Mouse (Mus musculus): ENCODE results near the gene Tulp3.

DNA sequence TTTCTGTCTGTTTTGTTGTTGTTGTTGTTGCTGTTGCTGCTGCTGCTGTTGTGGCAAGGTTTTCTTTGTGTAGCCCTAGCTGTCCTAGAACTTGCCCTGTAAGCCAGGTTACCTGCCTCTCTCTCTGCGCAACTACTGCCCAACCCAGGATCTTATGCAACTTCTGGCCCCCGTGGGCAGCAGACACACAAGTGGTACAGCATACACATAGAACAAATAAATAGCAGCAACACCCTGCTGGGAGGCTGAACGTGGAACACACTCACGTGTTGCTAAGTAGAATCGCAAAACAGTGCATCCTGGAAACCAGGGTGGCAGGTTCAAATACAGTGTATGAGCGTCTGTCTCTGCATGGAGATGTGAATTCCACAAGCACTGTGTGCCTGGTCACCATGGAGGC, 67.0 kb downstream of the Tulp3 start:
- no peak for TF ChIP-seq GATA1 (IDR thresholded peaks at IDR 0.05; ENCODE audit: low read length)
- TF ChIP-seq TAL1 (IDR thresholded peaks at IDR 0.05; ENCODE audit: low read length): no peak
